Mouse (Mus musculus) myocyte (in vitro differentiated cells): ENCODE measurements around the gene Ypel4. TPM values are rescaled to one million over a fixed set of nuclear protein-coding genes. Genes with fewer than 3 reads are reported as not detected.

Experiments
- H3K27me3 ChIP-seq: one replicate; pipeline ENCODE4 v1.6.1; 2011; ENCODE audit not compliant: control insufficient read depth, insufficient read depth, insufficient read length
- H3K36me3 ChIP-seq: one replicate; pipeline ENCODE4 v1.6.1; 2011; ENCODE audit not compliant: control insufficient read depth, insufficient read depth
- H3K4me2 ChIP-seq: one replicate; pipeline ENCODE4 v1.6.1; 2011; ENCODE audit warnings: low read depth, control low read depth
- H3K4me3 ChIP-seq: one replicate; pipeline ENCODE4 v1.5.1; 2011; ENCODE audit warnings: mild to moderate bottlenecking, control low read depth, moderate library complexity
- H3K79me2 ChIP-seq: one replicate; pipeline ENCODE4 v1.6.1; 2011; ENCODE audit not compliant: control insufficient read depth, insufficient read depth
- H3ac ChIP-seq: one replicate; pipeline ENCODE4 v1.6.1; 2011; ENCODE audit not compliant: control insufficient read depth, insufficient read length
- CEBPB ChIP-seq: IDR thresholded peaks from 2 replicates; pipeline ENCODE4 v1.6.1; 2011; ENCODE audit warnings: mild to moderate bottlenecking, moderate library complexity; ENCODE audit not compliant: poor library complexity, insufficient read depth, severe bottlenecking
- E2F4 ChIP-seq: IDR thresholded peaks from one replicate; pipeline ENCODE4 v1.6.1; 2011; ENCODE audit warnings: mild to moderate bottlenecking, control low read depth, moderate library complexity; ENCODE audit not compliant: insufficient read depth
- MAX ChIP-seq: IDR thresholded peaks from one replicate; pipeline ENCODE4 v1.6.1; 2011; ENCODE audit warnings: low read depth, mild to moderate bottlenecking, control low read depth
- MYOD1 ChIP-seq, 3 experiments: IDR thresholded peaks; one replicate each; pipeline ENCODE4 v1.6.1; 2011; ENCODE audit warnings: control low read depth in 2 of 3, low read depth in 2 of 3, mild to moderate bottlenecking in 2 of 3, moderate library complexity in 1 of 3; ENCODE audit not compliant: insufficient read length in 2 of 3, control insufficient read depth in 1 of 3
- MYOG ChIP-seq, 3 experiments: IDR thresholded peaks; one replicate each; pipeline ENCODE4 v1.6.1; 2011; ENCODE audit warnings: control low read depth in 2 of 3, low read depth in 2 of 3, mild to moderate bottlenecking in 2 of 3; ENCODE audit not compliant: insufficient read length in 2 of 3, control insufficient read depth in 1 of 3, insufficient read depth in 1 of 3
- POLR2A ChIP-seq: IDR thresholded peaks from one replicate; pipeline ENCODE4 v1.6.1; 2011; ENCODE audit warnings: low read depth, mild to moderate bottlenecking, control low read depth, moderate library complexity; ENCODE audit not compliant: insufficient read length
- POLR2AphosphoS2 ChIP-seq: IDR thresholded peaks from one replicate; pipeline ENCODE4 v1.6.1; 2011; ENCODE audit warnings: low read depth, control low read depth; ENCODE audit not compliant: insufficient read length
- REST ChIP-seq: IDR thresholded peaks from one replicate; pipeline ENCODE4 v1.6.1; 2011; ENCODE audit warnings: mild to moderate bottlenecking, control low read depth, moderate library complexity; ENCODE audit not compliant: insufficient read depth, insufficient read length
- SRF ChIP-seq: IDR thresholded peaks from one replicate; pipeline ENCODE4 v1.6.1; 2011; ENCODE audit warnings: low read depth; ENCODE audit not compliant: control insufficient read depth, insufficient read length
- TCF12 ChIP-seq: IDR thresholded peaks from one replicate; pipeline ENCODE4 v1.6.1; 2011; ENCODE audit warnings: mild to moderate bottlenecking, control low read depth; ENCODE audit not compliant: poor library complexity, insufficient read depth, severe bottlenecking
- TCF3 ChIP-seq: IDR thresholded peaks from one replicate; pipeline ENCODE4 v1.6.1; 2011; ENCODE audit warnings: low read depth, control low read depth; ENCODE audit not compliant: insufficient read length
- USF1 ChIP-seq: IDR thresholded peaks from one replicate; pipeline ENCODE4 v1.6.1; 2011; ENCODE audit warnings: low read depth, mild to moderate bottlenecking, control low read depth, moderate library complexity
- polyA plus RNA-seq: library from polyadenylated mRNA; unstranded; fragments of >200 nt; fragmentation: generic; extraction: Trizol; gene quantifications from one replicate; pipeline ENCODE4 v1.2.1, GENCODE M21; 2012; ENCODE audit warnings: missing spikeins

Ypel4 gene
- polyA plus RNA-seq, result 1.0 TPM

- Histone ChIP-seq H3K4me2 (peak within 1 kb of the TSS; percentile 94), H3K79me2 (no peaks in the 10 kb centered on the region), H3K36me3 (no peaks in the 10 kb centered on the region), H3K27me3 (no peaks in the 10 kb centered on the region), H3K4me3 (peak within 1 kb of the TSS; percentile 15), H3ac (no peak within 1 kb of the TSS)
- TF ChIP-seq CEBPB (no peak), POLR2AphosphoS2 (no peak), MYOG (IDR thresholded peaks at IDR 0.05; ENCODE audit: control insufficient read depth in 1 of 3, insufficient read depth in 1 of 3, insufficient read length in 2 of 3, low read depth in 2 of 3) (peak in 1 of 3 experiments; percentile 14), TCF3 (no peak), POLR2A (peak; percentile 15), MAX (no peak), MYOD1 (IDR thresholded peaks at IDR 0.05; ENCODE audit: control insufficient read depth in 1 of 3, insufficient read length in 2 of 3, low read depth in 2 of 3) (peak in 2 of 3 experiments; percentile 38 to 52), SRF (no peak), REST (no peak), E2F4 (no peak), USF1 (no peak)
These were observed at the start of gene Ypel4 for GRCm38 (mm10) chr2:84733579-84734300. Ypel4 (plus strand) TSS chr2:84734058.

GRCm38 (mm10) chr2:84688080-84688844, 45.6 kb upstream of the Ypel4 start:
- Histone ChIP-seq H3K4me3 (no peak overlapping the region), H3ac (no peak overlapping the region), H3K27me3 (no peaks in the 10 kb centered on the region), H3K36me3 (peaks cover 69% of the 10 kb centered on the region), H3K4me2 (no peak overlapping the region), H3K79me2 (no peaks in the 10 kb centered on the region)
- TF ChIP-seq MAX, result no peak

- Histone ChIP-seq H3K4me2 (no peak overlapping the region), H3K4me3 (no peak overlapping the region), H3K27me3 (no peaks in the 10 kb centered on the region), H3ac (no peak overlapping the region), H3K79me2 (no peaks in the 10 kb centered on the region), H3K36me3 (peaks cover 85% of the 10 kb centered on the region)
- TF ChIP-seq MYOD1 (IDR thresholded peaks at IDR 0.05; ENCODE audit: control insufficient read depth in 1 of 3, insufficient read length in 2 of 3, low read depth in 2 of 3) (no peak), SRF (no peak), POLR2AphosphoS2 (peak; percentile 54), CEBPB (no peak)
These were observed 43.8 kb upstream of the Ypel4 start for GRCm38 (mm10) chr2:84690050-84690449.

- TF ChIP-seq E2F4 (no peak), MYOD1 (IDR thresholded peaks at IDR 0.05; ENCODE audit: control insufficient read depth in 1 of 3, insufficient read length in 2 of 3, low read depth in 2 of 3) (no peak), USF1 (no peak), MYOG (IDR thresholded peaks at IDR 0.05; ENCODE audit: control insufficient read depth in 1 of 3, insufficient read depth in 1 of 3, insufficient read length in 2 of 3, low read depth in 2 of 3) (no peak), TCF12 (no peak), CEBPB (no peak), SRF (no peak), TCF3 (no peak), MAX (no peak), POLR2AphosphoS2 (no peak), POLR2A (no peak), REST (no peak)
- Histone ChIP-seq H3ac (no peak overlapping the region), H3K27me3 (no peaks in the 10 kb centered on the region), H3K79me2 (no peaks in the 10 kb centered on the region), H3K4me3 (no peak overlapping the region), H3K4me2 (no peak overlapping the region), H3K36me3 (peaks cover 69% of the 10 kb centered on the region)
These were observed 38.7 kb upstream of the Ypel4 start for GRCm38 (mm10) chr2:84695007-84695695.

GRCm38 (mm10) chr2:84703497-84703896, 30.4 kb upstream of the Ypel4 start:
- no peak for TF ChIP-seq MYOD1 (IDR thresholded peaks at IDR 0.05; ENCODE audit: control insufficient read depth in 1 of 3, insufficient read length in 2 of 3, low read depth in 2 of 3)
- TF ChIP-seq TCF12, result no peak
- no peak for TF ChIP-seq TCF3
- no peak for TF ChIP-seq CEBPB
- TF ChIP-seq E2F4, result no peak
- no peak for TF ChIP-seq USF1
- no peak for TF ChIP-seq POLR2A
- no peak for TF ChIP-seq POLR2AphosphoS2
- no peak for TF ChIP-seq MYOG (IDR thresholded peaks at IDR 0.05; ENCODE audit: control insufficient read depth in 1 of 3, insufficient read depth in 1 of 3, insufficient read length in 2 of 3, low read depth in 2 of 3)
- no peak for TF ChIP-seq REST
- no peak for TF ChIP-seq MAX
- TF ChIP-seq SRF, result no peak
- H3K36me3 ChIP-seq, result peaks cover 33% of the 10 kb centered on the region
- peaks cover 48% of the 10 kb centered on the region for H3K79me2 ChIP-seq
- no peak overlapping the region for H3K4me2 ChIP-seq
- no peak overlapping the region for H3K4me3 ChIP-seq
- H3ac ChIP-seq, result no peak overlapping the region
- H3K27me3 ChIP-seq, result no peaks in the 10 kb centered on the region
